Mouse (Mus musculus) olfactory bulb, adult 2 months (tissue): Measurements from ENCODE around the gene Ccdc184.

Source experiments
- CTCF ChIP-seq: fragments of 200-500 bp; IDR thresholded peaks from 2 replicates; pipeline ENCODE4 v1.5.1; 2012; ENCODE audit warnings: low read depth, mild to moderate bottlenecking, low read length, moderate library complexity; ENCODE audit not compliant: insufficient read depth
- POLR2A ChIP-seq: fragments of 200-500 bp; IDR thresholded peaks from 2 replicates; pipeline ENCODE4 v1.6.1; 2012; ENCODE audit warnings: mild to moderate bottlenecking, low read depth, low read length, moderate library complexity; ENCODE audit not compliant: insufficient read depth

GRCm38 (mm10) chr15:98152916-98153315, 14.0 kb upstream of the Ccdc184 start:
- TF ChIP-seq POLR2A (no peak), CTCF (no peak)
